Mouse (Mus musculus) G1E (cell line): Measurements from ENCODE around the gene Pde8b.

Source experiments
- CTCF ChIP-seq: IDR thresholded peaks from 2 replicates; pipeline ENCODE4 v1.5.1; 2012; ENCODE audit warnings: low read depth, low read length, inconsistent platforms, mixed read lengths
- GATA1 ChIP-seq: IDR thresholded peaks from 2 replicates; pipeline ENCODE4 v1.6.1; 2012; ENCODE audit warnings: borderline replicate concordance, low read length, inconsistent platforms, mixed read lengths
- GATA2 ChIP-seq: IDR thresholded peaks from 2 replicates; pipeline ENCODE4 v1.6.1; 2012; ENCODE audit warnings: low read depth, low read length, inconsistent platforms, borderline replicate concordance
- POLR2AphosphoS5 ChIP-seq: IDR thresholded peaks from 2 replicates; pipeline ENCODE4 v1.6.1; 2012; ENCODE audit warnings: low read depth, low read length, inconsistent platforms; ENCODE audit not compliant: insufficient replicate concordance
- TAL1 ChIP-seq: conservative IDR thresholded peaks from 2 replicates; pipeline ENCODE4 v1.6.1; 2012; ENCODE audit warnings: low read depth, low read length, inconsistent platforms, mixed read lengths

GRCm38 (mm10) chr13:95202151-95202758 lies 47.9 kb downstream of the Pde8b start:
- TF ChIP-seq CTCF (no peak), TAL1 (no peak), GATA1 (no peak), POLR2AphosphoS5 (no peak), GATA2 (no peak)
